Mouse (Mus musculus) hindbrain, postnatal 0 days (tissue): ENCODE data around the gene Olfr731. TPM values are rescaled to one million over a fixed set of nuclear protein-coding genes. Genes with fewer than 3 reads are reported as not detected.

Experiments used
- ATAC-seq: fragments of 200-750 bp; cut with Nextera tagmentation; 2 replicates; pipeline ENCODE4 v1.8.0; 2017; ENCODE audit warnings: mild to moderate bottlenecking, moderate TSS enrichment, moderate library complexity
- DNase-seq: peaks from one replicate; pipeline ENCODE4 v3.0.0-alpha.2; 2015; ENCODE audit warnings: low spot score
- H3K27ac ChIP-seq: fragments of 300-500 bp; sonication (generic); 2 replicates; pipeline ENCODE4 v1.5.1; 2014; ENCODE audit warnings: mild to moderate bottlenecking
- H3K27me3 ChIP-seq: fragments of 300-500 bp; sonication (generic); 2 replicates; pipeline ENCODE4 v1.6.1; 2014; ENCODE audit warnings: low read length, mixed read lengths; ENCODE audit not compliant: insufficient read depth
- H3K36me3 ChIP-seq: fragments of 300-500 bp; sonication (generic); 2 replicates; pipeline ENCODE4 v1.6.1; 2014; ENCODE audit warnings: low read length, mixed read lengths; ENCODE audit not compliant: insufficient read depth
- H3K4me1 ChIP-seq: fragments of 300-500 bp; sonication (generic); 2 replicates; pipeline ENCODE4 v1.6.1; 2014; ENCODE audit warnings: antibody characterized with exemption, low read length, mixed read lengths; ENCODE audit not compliant: insufficient read depth
- H3K4me2 ChIP-seq: fragments of 300-500 bp; sonication (generic); 2 replicates; pipeline ENCODE4 v1.6.1; 2014; ENCODE audit warnings: low read depth, mild to moderate bottlenecking, low read length, moderate library complexity, mixed read lengths
- H3K4me3 ChIP-seq: fragments of 300-500 bp; sonication (generic); 2 replicates; pipeline ENCODE4 v1.5.1; 2014; ENCODE audit warnings: low read length
- H3K9ac ChIP-seq: fragments of 300-500 bp; sonication (generic); replicated peaks from 2 replicates; pipeline ENCODE4 v1.6.1; 2014; ENCODE audit warnings: mild to moderate bottlenecking, low read length, moderate library complexity, mixed read lengths
- H3K9me3 ChIP-seq: fragments of 300-500 bp; sonication (generic); 2 replicates; pipeline ENCODE4 v1.6.1; 2016; ENCODE audit warnings: low read length, mixed read lengths
- CTCF ChIP-seq: IDR thresholded peaks from 2 replicates; pipeline ENCODE4 v1.5.1; 2016; ENCODE audit warnings: antibody characterized with exemption, control low read depth, low read depth
- WGBS: fragments of 180-500 bp; shearing (Covaris S2); extraction: QIAGEN DNeasy Blood & Tissue Kit; methylation state at CpG from one replicate; pipeline ENCODE4 v1.1.7; 2014; 5-methylcytosine and 5-hydroxymethylcytosine counted together
- polyA plus RNA-seq: library from polyadenylated mRNA; unstranded; fragments of >200 nt; fragmentation: Nextera tagmentation; extraction: Ambion mirVana; gene quantifications from 2 replicates; pipeline ENCODE4 v1.2.1, GENCODE M21; 2015
- total RNA-seq: library from RNA; depleted of rRNA; stranded (reverse); fragments of >200 nt; gene quantifications from 2 replicates; pipeline ENCODE4 v1.2.3, GENCODE M21; 2014; rRNA removed

Gene Olfr731
- total RNA-seq (not detected in 2 replicates), polyA plus RNA-seq (not detected in 2 replicates)

- 84% methylated on average over 4 of the region's 4 CpGs for WGBS
- no peak for ATAC-seq
- H3K9ac ChIP-seq = no peak within 1 kb of the TSS
- no peak for DNase-seq
- no peak within 1 kb of the TSS for H3K4me2 ChIP-seq
- H3K36me3 ChIP-seq = no peaks in the 10 kb centered on the region
- no peak within 1 kb of the TSS for H3K4me3 ChIP-seq
- no peak within 1 kb of the TSS for H3K27ac ChIP-seq
- no peaks in the 10 kb centered on the region for H3K9me3 ChIP-seq
- no peak for TF ChIP-seq CTCF
- H3K27me3 ChIP-seq = no peaks in the 10 kb centered on the region
- H3K4me1 ChIP-seq = no peaks in the 10 kb centered on the region
Measured at GRCm38 (mm10) chr14:50241766-50242165, at the start of gene Olfr731. Gene Olfr731 (minus strand): TSS chr14:50241866.

- no peaks in the 10 kb centered on the region for H3K36me3 ChIP-seq
- H3K27me3 ChIP-seq = no peaks in the 10 kb centered on the region
- ATAC-seq = no peak
- H3K4me3 ChIP-seq = no peak within 1 kb of the TSS
- no peak for TF ChIP-seq CTCF
- WGBS = 92% methylated on average over 1 of the region's 1 CpGs
- no peak within 1 kb of the TSS for H3K4me2 ChIP-seq
- H3K9ac ChIP-seq = no peak within 1 kb of the TSS
- no peaks in the 10 kb centered on the region for H3K4me1 ChIP-seq
- DNase-seq = no peak
- no peak within 1 kb of the TSS for H3K27ac ChIP-seq
- H3K9me3 ChIP-seq = no peaks in the 10 kb centered on the region
Measured at GRCm38 (mm10) chr14:50284106-50284505, 42.4 kb upstream of the Olfr731 start, which contains the start of gene Olfr732. Gene Olfr732 (minus strand): TSS chr14:50284206.

GRCm38 (mm10) chr14:50188098-50188497, 53.6 kb downstream of the Olfr731 start, which contains the start of gene Olfr730:
Gene Olfr730 (minus strand): TSS chr14:50188198.
- no peak for DNase-seq
- H3K27ac ChIP-seq = no peak within 1 kb of the TSS
- WGBS = 56% methylated on average over 1 of the region's 1 CpGs
- H3K4me1 ChIP-seq = no peaks in the 10 kb centered on the region
- no peak within 1 kb of the TSS for H3K4me3 ChIP-seq
- ATAC-seq = no peak
- H3K36me3 ChIP-seq = no peaks in the 10 kb centered on the region
- H3K27me3 ChIP-seq = no peaks in the 10 kb centered on the region
- H3K4me2 ChIP-seq = no peak within 1 kb of the TSS
- no peak within 1 kb of the TSS for H3K9ac ChIP-seq
- TF ChIP-seq CTCF = no peak
- no peaks in the 10 kb centered on the region for H3K9me3 ChIP-seq

Other genes starting within 250 kb of the Olfr731 start
- not detected in 2 replicates for gene Olfr725, start 201.5 kb downstream of the Olfr731 start, total RNA-seq
- gene Olfr725, start 201.5 kb downstream of the Olfr731 start, polyA plus RNA-seq = not detected in 2 replicates
- not detected in 2 replicates for gene Olfr726, start 150.9 kb downstream of the Olfr731 start, total RNA-seq
- not detected in 2 replicates for gene Olfr726, start 150.9 kb downstream of the Olfr731 start, polyA plus RNA-seq
- not detected in 2 replicates for gene Olfr727, start 118.7 kb downstream of the Olfr731 start, total RNA-seq
- not detected in 2 replicates for gene Olfr727, start 118.7 kb downstream of the Olfr731 start, polyA plus RNA-seq
- not detected in 2 replicates for gene Olfr728, start 99.2 kb downstream of the Olfr731 start, total RNA-seq
- gene Olfr728, start 99.2 kb downstream of the Olfr731 start, polyA plus RNA-seq = not detected in 2 replicates
- not detected in 2 replicates for gene Olfr729, start 89.0 kb downstream of the Olfr731 start, total RNA-seq
- gene Olfr729, start 89.0 kb downstream of the Olfr731 start, polyA plus RNA-seq = not detected in 2 replicates
- not detected in 2 replicates for gene Olfr730, start 53.7 kb downstream of the Olfr731 start, total RNA-seq
- gene Olfr730, start 53.7 kb downstream of the Olfr731 start, polyA plus RNA-seq = not detected in 2 replicates
- not detected in 2 replicates for gene Olfr732, start 42.3 kb upstream of the Olfr731 start, total RNA-seq
- not detected in 2 replicates for gene Olfr732, start 42.3 kb upstream of the Olfr731 start, polyA plus RNA-seq
- not detected in 2 replicates for gene Olfr733, start 59.7 kb upstream of the Olfr731 start, total RNA-seq
- gene Olfr733, start 59.7 kb upstream of the Olfr731 start, polyA plus RNA-seq = not detected in 2 replicates
- not detected in 2 replicates for gene Olfr734, start 84.9 kb upstream of the Olfr731 start, total RNA-seq
- not detected in 2 replicates for gene Olfr734, start 84.9 kb upstream of the Olfr731 start, polyA plus RNA-seq
- not detected in 2 replicates for gene Olfr735, start 107.0 kb upstream of the Olfr731 start, total RNA-seq
- not detected in 2 replicates for gene Olfr735, start 107.0 kb upstream of the Olfr731 start, polyA plus RNA-seq
- gene Tlr11, start 116.0 kb upstream of the Olfr731 start, total RNA-seq = 0.04 TPM in 1 of 2 replicates, not detected in the other
- not detected in 2 replicates for gene Tlr11, start 116.0 kb upstream of the Olfr731 start, polyA plus RNA-seq
- not detected in 2 replicates for gene Olfr736, start 139.3 kb upstream of the Olfr731 start, total RNA-seq
- gene Olfr736, start 139.3 kb upstream of the Olfr731 start, polyA plus RNA-seq = not detected in 2 replicates
- not detected in 2 replicates for gene Olfr738, start 165.7 kb upstream of the Olfr731 start, total RNA-seq
- gene Olfr738, start 165.7 kb upstream of the Olfr731 start, polyA plus RNA-seq = not detected in 2 replicates
- not detected in 2 replicates for gene Olfr739, start 176.8 kb upstream of the Olfr731 start, total RNA-seq
- gene Olfr739, start 176.8 kb upstream of the Olfr731 start, polyA plus RNA-seq = not detected in 2 replicates
- not detected in 2 replicates for gene Olfr740, start 203.7 kb upstream of the Olfr731 start, total RNA-seq
- not detected in 2 replicates for gene Olfr740, start 203.7 kb upstream of the Olfr731 start, polyA plus RNA-seq
- gene Olfr741, start 230.9 kb upstream of the Olfr731 start, total RNA-seq = not detected in 2 replicates
- gene Olfr741, start 230.9 kb upstream of the Olfr731 start, polyA plus RNA-seq = not detected in 2 replicates